10 mouse cellular contexts compared by ENCODE assay signal in genomic region chr1:118916477-118917075, GRCm38 (mm10).
DNase-seq lines count a peak whose midpoint lies in the region; ATAC-seq lines count a peak whose summit lies in the region.
"Had no signal": no experiment of that assay in that cellular context is flagged by ENCODE, and none has a peak within 500 bp of the region (broad histone marks: within the 10 kb centered on the region; RNA-seq: fewer than 3 reads in every experiment).

No protein-coding gene starts in this region.

- H3K27me3 ChIP-seq in hindbrain, embryonic 11.5 days (ENCODE audit: control insufficient read depth, insufficient read depth, low read length): 0 out of 2 replicates have a peak, but pooled peaks cover 3% of the 10 kb centered on the region

- H3K4me3 ChIP-seq in hindbrain, embryonic 11.5 days (ENCODE audit: low read depth, low read length): no peak overlapping the region
- H3K4me3 ChIP-seq: lung, embryonic 15.5 days had no signal

- no peaks in the 10 kb centered on the region for H3K9me3 ChIP-seq in hindbrain, embryonic 11.5 days (ENCODE audit: control insufficient read depth, low read length)
- H3K9me3 ChIP-seq: lung, embryonic 15.5 days had no signal

- no peak overlapping the region for H3K4me2 ChIP-seq in hindbrain, embryonic 11.5 days (replicated peaks; ENCODE audit: low read depth, low read length)
- H3K4me2 ChIP-seq: lung, embryonic 15.5 days had no signal

- ATAC-seq in hindbrain, embryonic 11.5 days (ENCODE audit: low FRiP score): no peak

- H3K36me3 ChIP-seq in hindbrain, embryonic 11.5 days (ENCODE audit: control insufficient read depth, insufficient read depth, low read length): no peaks in the 10 kb centered on the region
- H3K36me3 ChIP-seq: lung, embryonic 15.5 days had no signal

- H3K27ac ChIP-seq in hindbrain, embryonic 11.5 days (ENCODE audit: low read depth, low read length): peak overlapping the region; percentile 36; the same call in 1 of the 2 replicates
- H3K27ac ChIP-seq: lung, embryonic 15.5 days had no signal

- no peak overlapping the region for H3K9ac ChIP-seq in hindbrain, embryonic 11.5 days (ENCODE audit: low read depth, low read length)
- H3K9ac ChIP-seq: lung, embryonic 15.5 days had no signal

- WGBS in hindbrain, embryonic 11.5 days: 50% methylated on average over 12 of the region's 12 CpGs

- H3K4me1 ChIP-seq in hindbrain, embryonic 11.5 days (replicated peaks; ENCODE audit: control insufficient read depth, insufficient read depth, low read length): peaks cover 16% of the 10 kb centered on the region

- DNase-seq in adrenal gland, postnatal 14 days: peak; percentile 19
- no peak for DNase-seq in adrenal gland, adult 8-10 months
- peak; percentile 37 for DNase-seq in NIH3T3 (ENCODE audit: low read depth)
- no peak for DNase-seq in hindbrain, embryonic 11.5 days (ENCODE audit: low spot score)
- DNase-seq in lung, postnatal 14 days: peak; percentile 23
- DNase-seq in urinary bladder, postnatal 25 days (ENCODE audit: low spot score): no peak
- no peak for DNase-seq in cerebellum, adult 11-12 months
- DNase-seq in urinary bladder, adult 2 months (ENCODE audit: low spot score): no peak
- DNase-seq: right cerebral cortex, postnatal 4 days had no signal

Comparison
In these comparisons a context has a peak if more than half of its experiments do, and no peak if none do; other contexts are left out.
1. DNase-seq: peak in adrenal gland, postnatal 14 days (single experiment), NIH3T3 (single experiment) and lung, postnatal 14 days (single experiment); none in adrenal gland, adult 8-10 months (single experiment), hindbrain, embryonic 11.5 days (single experiment), urinary bladder, postnatal 25 days (single experiment), cerebellum, adult 11-12 months (single experiment) and urinary bladder, adult 2 months (single experiment).